Comparison of ENCODE assay signal across 8 mouse cellular contexts in genomic region chr13:51847979-51848480, GRCm38 (mm10). TPM values are rescaled to one million over a fixed set of nuclear protein-coding genes. Genes with fewer than 3 reads are reported as not detected.
DNase-seq lines count a peak whose midpoint lies in the region; ATAC-seq and TF ChIP-seq lines count a peak whose summit lies in the region.

No protein-coding gene starts in this region.

- H3K27me3 ChIP-seq in intestine, embryonic 14.5 days (replicated peaks; ENCODE audit: control insufficient read depth, insufficient read depth, low read length): no peaks in the 10 kb centered on the region

- H3K9ac ChIP-seq in intestine, embryonic 14.5 days (ENCODE audit: low read length): peak overlapping the region; percentile 37

- H3K4me1 ChIP-seq in cortical plate, adult 2 months (ENCODE audit: control insufficient read depth, insufficient read depth, low read length): 0 out of 2 replicates have a peak, but pooled peaks cover 2% of the 10 kb centered on the region
- peaks cover 31% of the 10 kb centered on the region for H3K4me1 ChIP-seq in intestine, embryonic 14.5 days (replicated peaks; ENCODE audit: control insufficient read depth, insufficient read depth, low read length)

- ATAC-seq in activated CD4-positive, CD25-positive, alpha-beta regulatory T cell, adult 4 months: peak; percentile 14
- ATAC-seq in intestine, embryonic 14.5 days (replicated peaks; ENCODE audit: low FRiP score, low TSS enrichment, low read depth): no peak
- ATAC-seq in megakaryocyte progenitor cell, adult 5-6 weeks (replicated peaks; ENCODE audit: poor library complexity): peak; percentile 32

- 2% methylated on average over 31 of the region's 31 CpGs for WGBS in intestine, embryonic 14.5 days

- H3K36me3 ChIP-seq in intestine, embryonic 14.5 days (ENCODE audit: control insufficient read depth, insufficient read depth, low read length): no peaks in the 10 kb centered on the region

- H3K4me3 ChIP-seq in cortical plate, adult 2 months (ENCODE audit: insufficient read depth, low read length): peak overlapping the region; percentile 80
- H3K4me3 ChIP-seq in intestine, embryonic 14.5 days (ENCODE audit: low read depth, low read length): peak overlapping the region; percentile 49

- H3K9me3 ChIP-seq in intestine, embryonic 14.5 days (ENCODE audit: control insufficient read depth, low read length): no peaks in the 10 kb centered on the region

- peak; percentile 26; the same call in 1 of the 2 replicates for TF ChIP-seq CTCF in cortical plate, adult 2 months (IDR thresholded peaks at IDR 0.05; ENCODE audit: extremely low read depth, insufficient read depth, low read length)

- intact Hi-C loops in left cerebral cortex, postnatal 14 days (cut with DNase I): loop anchor here (5.0 to 10.0 kb wide), 6 partner anchors 84 to 687 kb away; partner anchors contain the start of gene Diras2

- H3K27ac ChIP-seq in cortical plate, adult 2 months (ENCODE audit: insufficient read depth, low read length): peak overlapping the region; percentile 96
- H3K27ac ChIP-seq in intestine, embryonic 14.5 days (ENCODE audit: low read depth): peak overlapping the region; percentile 78

- TF ChIP-seq POLR2A in cortical plate, adult 2 months (IDR thresholded peaks at IDR 0.05; ENCODE audit: extremely low read depth, insufficient read depth, low read length): no peak

- H3K4me2 ChIP-seq in intestine, embryonic 14.5 days (ENCODE audit: low read length): peak overlapping the region; percentile 95

- peak; percentile 80 for DNase-seq in gastrocnemius, postnatal 10 days
- DNase-seq in intestine, embryonic 14.5 days (ENCODE audit: low spot score): peak; percentile 85
- peak; percentile 82 to 83 for DNase-seq in left cerebral cortex, postnatal 14 days (ENCODE audit: low spot score in 2 of 2)
- peak; percentile 83 for DNase-seq in right cerebral cortex, postnatal 25 days
- peak; percentile 63 for DNase-seq in urinary bladder, postnatal 25 days (ENCODE audit: low spot score)

RNA-seq across cellular contexts. Expression of gene Gadd45g, which starts 1.6 kb away (rescaled TPM):
- polyA plus RNA-seq in activated CD4-positive, CD25-positive, alpha-beta regulatory T cell, adult 4 months (2017; shearing (Covaris generic)): 10 to 100 TPM; 19.4 to 27.4 TPM
- 38.0 and 41.9 TPM in 2 replicates for polyA plus RNA-seq in cortical plate, adult 2 months (2012; rRNA removed)
- 10 to 100 TPM in 1 of 2 experiments, 1 to 10 TPM in 1; 8.5 to 33.5 TPM for total RNA-seq in gastrocnemius, postnatal 10 days (2021)
- polyA plus RNA-seq in intestine, embryonic 14.5 days (2014; fragmentation: Nextera tagmentation; extraction: Ambion mirVana): 29.1 and 33.0 TPM in 2 replicates
- total RNA-seq in left cerebral cortex, postnatal 14 days (2021): 10 to 100 TPM; 16.4 to 19.1 TPM
- total RNA-seq in megakaryocyte progenitor cell, adult 5-6 weeks (2015): 1.8 and 2.6 TPM in 2 replicates
- 2.5 and 2.6 TPM in 2 replicates for total RNA-seq in megakaryocyte progenitor cell, adult 5-6 weeks (2017)

RNA-seq across cellular contexts. Expression of gene Sema4d, which starts 54.5 kb away (rescaled TPM):
- 100 to 1,000 TPM; 127 to 150 TPM for polyA plus RNA-seq in activated CD4-positive, CD25-positive, alpha-beta regulatory T cell, adult 4 months (2017; shearing (Covaris generic))
- polyA plus RNA-seq in cortical plate, adult 2 months (2012; rRNA removed): 88.7 and 99.9 TPM in 2 replicates
- 100 to 1,000 TPM; 125 to 130 TPM for total RNA-seq in gastrocnemius, postnatal 10 days (2021)
- polyA plus RNA-seq in intestine, embryonic 14.5 days (2014; fragmentation: Nextera tagmentation; extraction: Ambion mirVana): 9.2 and 9.7 TPM in 2 replicates
- total RNA-seq in left cerebral cortex, postnatal 14 days (2021): 100 to 1,000 TPM in 1 of 2 experiments, 10 to 100 TPM in 1; 93.1 to 112 TPM
- 25.4 and 27.1 TPM in 2 replicates for total RNA-seq in megakaryocyte progenitor cell, adult 5-6 weeks (2015)
- 8.6 and 10.7 TPM in 2 replicates for total RNA-seq in megakaryocyte progenitor cell, adult 5-6 weeks (2017)
